Mouse (Mus musculus) liver, adult 2 months (tissue): ENCODE data around the gene Il2rb. TPM values are rescaled to one million over a fixed set of nuclear protein-coding genes. Genes with fewer than 3 reads are reported as not detected.

Experiments used
- DNase-seq: peaks from one replicate; pipeline ENCODE4 v3.0.0-alpha.2; 2011; ENCODE audit warnings: low read depth, low spot score; ENCODE audit errors: extremely low read depth
- H3K27ac ChIP-seq: fragments of 200-500 bp; replicated peaks from 2 replicates; pipeline ENCODE4 v1.5.1; 2012; ENCODE audit warnings: low read depth, mild to moderate bottlenecking, control low read depth, inconsistent platforms, low read length; ENCODE audit not compliant: insufficient read depth
- H3K27me3 ChIP-seq: fragments of 200-500 bp; 2 replicates; pipeline ENCODE4 v1.6.1; 2012; ENCODE audit warnings: mild to moderate bottlenecking, moderate library complexity, low read length, inconsistent platforms; ENCODE audit not compliant: control insufficient read depth, insufficient read depth
- H3K36me3 ChIP-seq: fragments of 200-500 bp; 2 replicates; pipeline ENCODE4 v1.6.1; 2012; ENCODE audit warnings: low read length, inconsistent platforms; ENCODE audit not compliant: control insufficient read depth, insufficient read depth
- H3K4me1 ChIP-seq: fragments of 200-500 bp; 2 replicates; pipeline ENCODE4 v1.6.1; 2011; ENCODE audit warnings: low read length; ENCODE audit not compliant: control insufficient read depth, insufficient read depth
- H3K4me3 ChIP-seq: fragments of 200-500 bp; 2 replicates; pipeline ENCODE4 v1.5.1; 2011; ENCODE audit warnings: low read depth, mild to moderate bottlenecking, control low read depth, low read length, moderate library complexity; ENCODE audit not compliant: insufficient read depth
- H3K79me2 ChIP-seq: fragments of 200-500 bp; 2 replicates; pipeline ENCODE4 v1.6.1; 2012; ENCODE audit warnings: inconsistent platforms, mild to moderate bottlenecking, low read length, moderate library complexity; ENCODE audit not compliant: control insufficient read depth, insufficient read depth
- H3K9ac ChIP-seq: fragments of 200-500 bp; 2 replicates; pipeline ENCODE4 v1.6.1; 2012; ENCODE audit warnings: low read depth, mild to moderate bottlenecking, control low read depth, inconsistent platforms, low read length
- CTCF ChIP-seq: fragments of 200-500 bp; IDR thresholded peaks from 2 replicates; pipeline ENCODE4 v1.5.1; 2011; ENCODE audit warnings: low read depth, low read length, control low read depth
- POLR2A ChIP-seq: fragments of 200-500 bp; IDR thresholded peaks from 2 replicates; pipeline ENCODE4 v1.6.1; 2011; ENCODE audit warnings: low read length, control low read depth; ENCODE audit not compliant: insufficient read depth; ENCODE audit errors: extremely low read depth
- WGBS: fragments of 180-500 bp; shearing (Covaris S2); methylation state at CpG from one replicate; pipeline ENCODE4 v1.1.7; 2018; 5-methylcytosine and 5-hydroxymethylcytosine counted together
- polyA plus RNA-seq: library from polyadenylated mRNA; depleted of rRNA; stranded (reverse); fragments of >200 nt; gene quantifications from 2 replicates; pipeline ENCODE4 v1.2.3, GENCODE M21; 2012; rRNA removed
- total RNA-seq: library from RNA; depleted of rRNA; stranded (reverse); fragments of >200 nt; gene quantifications from 2 replicates; pipeline ENCODE4 v1.2.3, GENCODE M21; 2014; rRNA removed

Gene Il2rb
- total and polyA plus RNA-seq, 2 experiments = 0.83 to 4.0 TPM

DNA sequence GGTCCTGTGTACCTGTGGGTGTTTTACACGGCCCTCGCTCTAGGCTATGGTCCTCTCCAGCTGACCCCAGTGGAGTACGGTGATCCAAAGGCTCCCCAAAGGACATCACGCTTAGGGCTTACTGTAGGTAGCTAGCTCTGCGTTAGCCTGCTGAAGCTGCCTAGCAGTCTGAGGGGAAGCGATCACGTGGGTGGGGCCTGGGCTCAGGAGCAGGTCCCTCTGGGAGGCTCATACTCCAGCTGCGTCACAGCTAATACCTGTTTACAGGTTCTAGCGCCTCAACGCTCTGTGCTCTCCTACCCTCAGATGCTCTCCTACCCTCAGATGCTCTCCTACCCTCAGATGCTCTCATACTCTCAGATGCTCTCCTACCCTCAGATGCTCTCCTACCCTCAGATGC lies 64.2 kb downstream of the Il2rb start:
- Histone ChIP-seq H3K79me2 (no peaks in the 10 kb centered on the region), H3K4me3 (no peak overlapping the region), H3K27me3 (no peaks in the 10 kb centered on the region), H3K36me3 (no peaks in the 10 kb centered on the region), H3K27ac (peak overlapping the region; percentile 88; the same call in 1 of the 2 replicates), H3K4me1 (peaks cover 14% of the 10 kb centered on the region), H3K9ac (no peak overlapping the region)
- TF ChIP-seq CTCF (no peak), POLR2A (no peak)
- 94% methylated on average over 10 of the region's 10 CpGs for WGBS
- no peak for DNase-seq

DNA sequence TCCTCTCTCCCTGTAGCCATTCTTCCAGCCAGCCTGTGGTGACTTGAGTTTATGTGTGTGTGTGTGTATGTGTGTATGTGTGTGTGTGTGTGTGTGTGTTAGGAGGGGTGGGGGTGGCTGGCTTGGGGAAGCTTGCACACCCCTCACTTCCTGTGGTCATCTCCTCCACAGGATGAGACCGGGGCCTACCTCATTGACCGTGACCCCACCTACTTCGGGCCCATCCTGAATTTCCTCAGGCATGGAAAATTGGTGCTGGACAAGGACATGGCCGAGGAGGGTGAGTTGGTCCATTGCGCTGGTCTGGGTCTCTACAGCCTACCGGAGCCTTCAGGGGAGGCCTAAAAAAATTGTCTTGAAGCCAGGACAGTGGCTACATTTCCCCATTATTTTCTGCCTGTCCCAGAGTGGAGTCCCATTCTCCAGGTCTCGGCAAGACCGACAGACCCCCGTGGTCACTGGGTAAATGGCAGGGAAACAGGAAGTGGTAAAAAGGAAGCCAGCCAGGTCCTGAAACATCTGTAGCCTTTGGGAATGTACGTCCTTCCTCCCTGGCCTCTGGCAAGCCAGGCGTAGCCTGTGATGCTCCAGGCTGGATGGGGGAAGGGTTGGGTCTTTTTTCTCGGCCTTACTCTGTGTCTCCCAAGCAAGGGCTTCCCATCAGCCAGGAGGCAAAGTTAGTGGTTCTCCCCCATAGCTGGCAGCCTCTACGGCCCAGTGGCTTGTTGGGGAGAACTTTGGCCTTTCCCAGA lies 65.0 kb downstream of the Il2rb start:
- 79% methylated on average over 13 of the region's 13 CpGs for whole genome bisulfite sequencing
- Histone ChIP-seq H3K4me3 (no peak overlapping the region), H3K9ac (no peak overlapping the region), H3K4me1 (peaks cover 14% of the 10 kb centered on the region), H3K27ac (no peak overlapping the region), H3K36me3 (no peaks in the 10 kb centered on the region), H3K27me3 (no peaks in the 10 kb centered on the region), H3K79me2 (no peaks in the 10 kb centered on the region)
- no peak for DNase-seq
- no peak for TF ChIP-seq POLR2A
- no peak for TF ChIP-seq CTCF

Other genes starting within 250 kb of the Il2rb start
- gene Csf2rb2, start 189.6 kb downstream of the Il2rb start, total RNA-seq = 0.37 and 0.54 TPM in 2 replicates
- 0.47 and 1.1 TPM in 2 replicates for gene Csf2rb2, start 189.6 kb downstream of the Il2rb start, polyA plus RNA-seq
- gene Csf2rb, start 169.5 kb downstream of the Il2rb start, total RNA-seq = 1.8 and 3.2 TPM in 2 replicates
- gene Csf2rb, start 169.5 kb downstream of the Il2rb start, polyA plus RNA-seq = 2.1 and 3.6 TPM in 2 replicates
- gene Tex33, start 99.4 kb downstream of the Il2rb start, total RNA-seq = not detected in 2 replicates
- not detected in 2 replicates for gene Tex33, start 99.4 kb downstream of the Il2rb start, polyA plus RNA-seq
- 303 and 343 TPM in 2 replicates for gene Tst, start 89.4 kb downstream of the Il2rb start, total RNA-seq
- gene Tst, start 89.4 kb downstream of the Il2rb start, polyA plus RNA-seq = 621 and 686 TPM in 2 replicates
- 86.0 and 106 TPM in 2 replicates for gene Mpst, start 88.9 kb downstream of the Il2rb start, total RNA-seq
- 377 and 408 TPM in 2 replicates for gene Mpst, start 88.9 kb downstream of the Il2rb start, polyA plus RNA-seq
- 1.2 and 2.6 TPM in 2 replicates for gene Kctd17, start 66.7 kb downstream of the Il2rb start, total RNA-seq
- gene Kctd17, start 66.7 kb downstream of the Il2rb start, polyA plus RNA-seq = 8.6 and 10.4 TPM in 2 replicates
- 188 and 242 TPM in 2 replicates for gene Tmprss6, start 26.6 kb downstream of the Il2rb start, total RNA-seq
- gene Tmprss6, start 26.6 kb downstream of the Il2rb start, polyA plus RNA-seq = 514 and 542 TPM in 2 replicates
- 0.28 and 0.54 TPM in 2 replicates for gene C1qtnf6, start 36.1 kb upstream of the Il2rb start, total RNA-seq
- gene C1qtnf6, start 36.1 kb upstream of the Il2rb start, polyA plus RNA-seq = 2.2 and 2.5 TPM in 2 replicates
- under 0.01 TPM in 1 of 2 replicates, not detected in the other for gene Sstr3, start 49.4 kb upstream of the Il2rb start, total RNA-seq
- gene Sstr3, start 49.4 kb upstream of the Il2rb start, polyA plus RNA-seq = not detected in 2 replicates
- gene Rac2, start 77.5 kb upstream of the Il2rb start, total RNA-seq = 2.8 and 4.5 TPM in 2 replicates
- gene Rac2, start 77.5 kb upstream of the Il2rb start, polyA plus RNA-seq = 30.8 and 35.9 TPM in 2 replicates
- 4.7 and 7.2 TPM in 2 replicates for gene Cyth4, start 101.8 kb upstream of the Il2rb start, total RNA-seq
- gene Cyth4, start 101.8 kb upstream of the Il2rb start, polyA plus RNA-seq = 3.3 and 5.7 TPM in 2 replicates
- not detected in 2 replicates for gene Elfn2, start 223.5 kb upstream of the Il2rb start, total RNA-seq
- not detected in 2 replicates for gene Elfn2, start 223.5 kb upstream of the Il2rb start, polyA plus RNA-seq